Mouse (Mus musculus): ENCODE measurements around the gene Rapgef6.

The Rapgef6 gene

GRCm38 (mm10) chr11:54739012-54739750, 216.5 kb downstream of the Rapgef6 start:
- DNase-seq = no peak

DNA sequence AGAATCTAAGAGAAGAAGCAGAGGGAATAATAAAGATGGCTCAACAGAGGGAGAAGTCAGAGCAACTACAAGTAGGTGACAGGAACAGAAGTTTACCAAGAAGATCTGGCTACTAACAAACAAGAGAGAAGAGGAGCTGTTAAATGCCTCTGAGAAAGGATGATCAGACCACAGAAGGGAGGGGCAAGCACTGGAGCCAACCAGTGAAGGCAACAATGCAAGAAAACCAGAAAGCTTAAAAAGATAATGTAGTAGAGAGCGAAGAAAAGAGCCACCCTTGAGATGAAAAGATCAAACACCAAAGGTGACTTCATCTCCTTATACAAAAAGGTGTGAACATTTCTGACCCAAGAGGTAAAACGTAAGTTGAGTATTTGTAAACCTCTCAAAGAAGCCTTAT, 218.7 kb downstream of the Rapgef6 start:
- no peak for DNase-seq

DNA sequence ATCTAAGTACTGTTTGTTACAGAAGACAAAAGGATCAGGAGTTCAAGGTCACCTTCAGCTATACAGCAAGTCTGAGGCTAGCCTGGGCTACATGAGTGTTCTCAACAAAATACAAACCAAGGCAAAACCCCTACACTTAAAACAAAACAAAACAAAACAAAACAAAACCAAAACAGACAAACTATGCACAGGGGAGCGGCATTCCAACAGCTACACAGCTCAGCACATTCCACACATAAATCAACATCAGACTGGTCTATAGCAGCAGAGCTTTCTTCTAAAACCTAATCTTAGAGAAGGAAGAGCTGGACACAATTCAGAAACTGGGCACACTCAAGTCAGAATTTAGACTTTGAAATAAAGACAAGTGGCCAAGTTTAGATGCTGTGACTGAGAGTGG, 221.6 kb downstream of the Rapgef6 start:
- DNase-seq = no peak

All from cerebellum, adult 9-11 months (tissue).